Mouse (Mus musculus): Measurements from ENCODE around the gene Qrich1.

GRCm38 (mm10) chr9:108591462-108591861 lies 74.9 kb downstream of the Qrich1 start:
- TF ChIP-seq EP300 (IDR thresholded peaks at IDR 0.05; ENCODE audit: insufficient read depth, low read depth, low read length): no peak
- no peak for TF ChIP-seq CTCF (IDR thresholded peaks at IDR 0.05)
